Mouse (Mus musculus): ENCODE measurements around the gene Bdp1.

DNA sequence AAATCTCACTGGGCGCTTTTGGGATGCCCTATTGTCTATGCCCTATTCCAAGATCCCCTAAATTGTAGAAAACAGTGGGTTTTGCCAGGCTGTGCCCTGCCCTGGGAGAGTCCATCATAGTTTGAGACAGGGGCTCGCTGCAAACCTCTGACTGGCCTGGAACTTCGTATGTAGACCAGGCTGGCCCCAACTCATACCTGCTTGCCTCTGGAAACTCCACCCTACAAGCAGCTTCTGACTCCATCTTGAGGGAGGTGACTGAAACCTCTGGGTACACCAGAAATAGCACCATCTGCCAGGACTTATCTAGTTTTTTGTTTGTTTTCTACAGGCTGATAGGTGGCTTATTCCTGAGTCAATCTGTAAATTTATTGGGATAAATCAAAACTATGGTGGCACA is 20.1 kb upstream of the Bdp1 start:
- TF ChIP-seq CTCF (IDR thresholded peaks at IDR 0.05; ENCODE audit: insufficient read depth, low read length) (no peak), POLR2A (IDR thresholded peaks at IDR 0.05; ENCODE audit: borderline replicate concordance, extremely low read depth, low read depth, low read length) (no peak)
